Mouse (Mus musculus) thymus, postnatal 14 days (tissue): ENCODE results near the gene Psme4.

Experiments
- DNase-seq: peaks from one replicate; pipeline ENCODE4 v3.0.0; 2021

The Psme4 gene

DNA sequence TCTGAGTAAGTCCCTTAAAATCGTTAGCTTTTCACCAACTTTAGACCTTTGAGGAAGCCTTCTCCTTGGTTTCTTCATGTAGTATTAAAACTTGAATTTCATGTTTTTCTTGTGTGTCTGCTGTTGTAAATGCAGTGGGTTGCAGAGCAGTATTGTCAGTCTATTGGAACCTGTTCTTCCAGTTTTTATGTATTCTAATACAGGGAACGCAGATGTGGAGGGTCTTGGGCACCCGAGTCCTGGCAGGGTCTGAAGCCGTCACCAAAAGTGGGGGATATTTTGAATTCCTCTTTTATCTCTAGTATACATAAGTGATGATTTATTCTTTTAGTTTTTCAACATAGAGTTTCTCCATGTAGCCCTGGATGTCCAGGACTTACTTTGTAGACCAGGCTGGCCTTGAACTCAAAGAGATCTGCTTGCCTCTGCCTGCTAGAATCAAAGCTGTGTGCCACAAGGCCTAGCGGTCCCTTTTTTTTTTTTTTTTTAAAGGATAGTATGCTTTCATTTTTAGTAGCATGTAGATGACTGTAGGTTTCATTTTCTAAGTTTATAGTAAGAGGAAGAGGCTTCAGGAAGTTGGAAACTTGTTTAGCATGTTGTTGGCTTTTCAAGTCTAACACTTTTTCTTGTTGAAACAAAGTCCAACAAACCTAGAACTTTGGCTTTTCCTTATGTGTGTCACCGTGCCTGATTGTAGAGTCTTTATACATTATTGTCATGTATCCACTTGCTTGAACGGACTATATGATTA lies 14.9 kb downstream of the Psme4 start:
- DNase-seq, result no peak

DNA sequence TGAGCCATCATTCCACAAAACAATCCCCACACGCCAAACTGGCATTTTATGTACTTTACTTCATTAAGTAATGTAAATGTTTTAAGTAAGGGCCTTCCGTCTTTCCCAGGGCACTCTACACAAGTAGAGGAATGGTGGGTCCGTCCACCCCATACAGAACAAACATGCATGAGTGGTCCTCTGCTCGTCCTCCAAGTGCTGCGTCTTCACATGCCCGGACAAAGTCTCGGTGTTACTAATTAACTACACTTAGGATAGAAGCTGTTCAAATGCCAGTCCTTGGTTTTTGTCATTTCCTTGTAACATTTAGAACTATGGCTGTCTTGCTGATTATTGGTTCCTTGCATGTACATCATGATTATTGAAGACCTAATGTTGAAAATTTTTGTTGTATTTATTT lies 21.2 kb downstream of the Psme4 start:
- DNase-seq, result no peak

DNA sequence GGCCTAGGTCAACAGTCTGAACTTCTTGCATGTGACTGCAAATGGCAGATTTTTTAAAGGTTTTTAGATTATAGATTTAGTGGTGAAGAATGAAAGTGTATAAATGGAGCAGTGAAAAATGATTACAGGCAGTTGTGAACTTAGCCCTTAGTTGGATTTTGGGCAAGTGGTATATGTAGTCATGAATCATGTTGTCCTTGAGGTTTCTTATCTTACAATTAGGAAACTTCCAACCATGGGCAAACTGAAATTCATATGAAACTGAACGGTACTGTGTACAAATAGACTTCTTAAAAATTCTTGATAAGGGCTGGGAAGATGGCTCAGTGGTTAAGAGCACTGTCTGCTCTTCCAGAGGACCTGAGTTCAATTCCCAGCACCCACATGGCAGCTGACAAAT lies 22.2 kb downstream of the Psme4 start:
- no peak for DNase-seq

DNA sequence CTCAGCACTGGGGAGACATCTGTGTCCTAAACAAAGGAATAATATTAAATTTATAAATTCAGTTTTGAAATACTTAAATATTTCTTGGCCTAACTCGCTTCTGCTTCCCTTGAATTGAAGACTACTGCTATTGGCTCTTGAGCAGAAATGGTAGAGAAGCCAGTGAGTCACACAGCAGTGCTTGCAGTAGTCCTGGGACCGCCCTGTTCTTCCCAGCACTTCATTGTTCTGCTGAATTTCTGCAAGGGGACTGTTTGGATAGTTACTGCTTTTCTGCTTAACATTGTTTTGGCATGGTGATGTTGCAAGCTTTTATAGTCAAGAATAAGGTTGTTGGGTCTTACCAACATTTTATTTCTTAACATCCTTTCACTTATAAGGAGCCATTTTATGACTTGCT lies 25.7 kb downstream of the Psme4 start:
- DNase-seq, result no peak

DNA sequence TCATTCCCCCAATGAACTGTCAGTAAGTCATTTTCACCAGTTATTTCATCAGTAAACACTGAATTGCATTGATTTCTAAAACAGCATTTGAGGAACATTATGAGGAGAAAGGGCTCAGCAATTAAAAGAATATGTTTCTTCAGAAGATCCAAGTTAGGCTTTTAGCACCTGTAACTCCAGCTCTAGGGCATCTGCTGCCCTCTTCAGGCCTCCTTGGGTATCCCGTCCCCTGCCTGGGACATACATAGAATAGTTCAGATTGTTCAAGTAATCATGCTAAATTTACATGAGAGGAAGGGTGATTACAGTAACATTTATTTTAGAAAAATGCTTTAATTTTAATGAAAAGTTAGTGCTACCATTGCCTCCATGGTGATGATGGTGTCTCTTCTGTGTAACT lies 28.0 kb downstream of the Psme4 start:
- DNase-seq, result peak; percentile 67

DNA sequence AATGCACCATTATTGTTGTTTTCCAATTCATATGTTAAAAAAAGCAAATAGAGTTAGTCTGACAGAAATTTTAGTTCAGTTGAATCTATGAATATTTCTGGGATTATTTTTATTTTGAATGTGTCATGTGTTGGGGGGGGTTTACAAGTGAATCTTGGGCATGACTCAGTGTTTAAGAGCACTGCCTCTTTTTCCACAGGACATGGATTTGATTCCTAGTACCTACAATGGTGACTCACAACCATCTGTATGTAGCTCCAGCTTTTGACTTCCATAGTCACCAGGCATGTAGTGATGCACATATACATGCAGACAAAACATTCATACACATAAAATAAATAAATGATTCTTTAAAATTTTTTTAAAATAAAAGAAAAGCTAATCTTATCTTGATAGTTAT lies 28.6 kb downstream of the Psme4 start:
- no peak for DNase-seq

DNA sequence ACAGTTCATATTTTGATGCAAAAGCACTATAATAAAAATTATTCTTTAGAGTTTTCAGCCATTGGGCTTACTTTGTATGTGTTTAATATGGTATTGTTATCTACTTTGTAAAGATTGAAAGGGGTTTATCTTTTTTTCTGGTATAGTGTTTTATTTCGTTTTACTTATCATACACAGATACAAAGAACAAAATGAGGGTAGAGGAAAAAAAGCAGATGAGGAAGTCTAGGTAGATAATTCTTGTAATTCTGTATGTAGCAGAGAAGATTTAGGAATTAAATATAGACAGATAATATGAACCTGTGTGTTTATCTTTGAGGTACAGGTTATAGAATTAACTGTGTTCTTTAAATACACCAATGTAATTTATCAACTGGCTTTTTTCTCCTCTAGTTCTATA lies 30.9 kb downstream of the Psme4 start:
- DNase-seq, result no peak

DNA sequence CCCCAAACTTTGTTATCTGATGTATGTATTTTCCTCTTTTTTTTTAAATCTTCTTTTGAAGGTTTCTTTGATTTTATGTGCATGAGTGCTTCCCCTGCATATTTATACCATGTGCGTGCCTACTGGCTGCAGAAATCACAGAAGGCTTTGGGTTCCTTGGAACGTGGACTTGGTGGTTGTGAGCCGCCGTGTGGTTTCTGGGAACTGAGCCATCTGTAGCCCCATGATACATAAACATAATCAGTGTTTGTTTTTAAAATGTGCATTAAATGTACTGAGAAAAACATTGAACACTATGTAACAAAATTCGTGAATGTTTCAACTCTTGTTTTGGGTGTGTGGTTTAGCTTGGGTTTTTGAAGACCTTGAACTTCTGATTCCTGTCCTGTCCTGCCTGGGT lies 49.6 kb downstream of the Psme4 start:
- no peak for DNase-seq

DNA sequence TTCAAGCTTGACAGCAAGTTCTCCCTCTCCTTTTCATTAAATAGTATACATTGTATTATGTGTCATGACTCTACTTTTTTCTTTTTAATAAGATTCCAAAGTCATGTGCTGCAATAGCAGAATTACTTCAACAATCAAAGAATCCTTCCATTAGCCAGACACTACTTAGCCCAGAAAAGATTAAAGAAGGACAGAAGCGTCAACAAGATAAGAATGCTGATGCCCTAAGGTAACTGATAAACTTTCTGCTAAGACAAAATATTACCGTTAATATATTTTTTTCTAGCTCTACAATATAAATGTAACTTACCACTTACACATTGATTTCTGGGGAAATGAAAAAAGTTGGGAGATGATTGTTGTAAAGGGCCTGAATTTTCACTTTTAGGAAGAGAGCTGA lies 67.3 kb downstream of the Psme4 start:
- no peak for DNase-seq

DNA sequence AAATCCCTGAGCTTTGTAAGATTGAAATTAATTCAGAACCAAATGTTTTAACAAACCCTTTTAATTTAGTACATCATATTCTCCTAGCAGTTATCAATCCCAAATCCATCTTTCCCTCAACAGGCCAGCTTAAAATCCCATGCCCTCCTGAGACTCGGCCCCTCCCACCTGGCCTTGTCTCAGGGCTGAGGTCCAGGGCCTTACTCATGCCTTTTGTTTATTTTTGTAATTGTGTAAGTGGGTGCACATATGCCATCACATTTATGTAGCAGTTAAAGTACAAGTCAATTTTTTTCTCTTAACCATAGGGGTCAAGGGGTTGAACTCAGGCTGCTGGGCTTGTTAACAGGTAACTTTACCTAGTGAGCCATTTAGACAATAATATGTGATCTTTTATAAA lies 72.8 kb downstream of the Psme4 start:
- no peak for DNase-seq

DNA sequence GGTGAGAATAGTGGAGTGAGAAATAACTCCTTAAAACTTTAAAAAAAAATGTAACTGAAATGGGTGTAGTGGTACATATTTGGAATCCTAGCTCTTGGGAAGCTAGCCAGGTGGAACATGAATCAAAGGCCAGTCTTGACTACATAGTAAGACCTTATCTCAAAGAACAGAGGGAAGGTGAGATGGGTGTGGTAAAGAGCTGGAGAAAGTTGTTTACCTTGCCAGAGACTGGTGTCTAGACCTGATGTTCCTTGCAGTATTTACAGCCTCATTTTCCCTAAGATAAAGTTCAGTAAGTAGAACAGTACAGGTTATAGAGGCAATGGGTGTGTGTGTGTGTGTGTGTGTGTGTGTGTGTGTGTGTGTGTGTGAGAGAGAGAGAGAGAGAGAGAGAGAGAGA lies 100.9 kb downstream of the Psme4 start:
- DNase-seq, result no peak

DNA sequence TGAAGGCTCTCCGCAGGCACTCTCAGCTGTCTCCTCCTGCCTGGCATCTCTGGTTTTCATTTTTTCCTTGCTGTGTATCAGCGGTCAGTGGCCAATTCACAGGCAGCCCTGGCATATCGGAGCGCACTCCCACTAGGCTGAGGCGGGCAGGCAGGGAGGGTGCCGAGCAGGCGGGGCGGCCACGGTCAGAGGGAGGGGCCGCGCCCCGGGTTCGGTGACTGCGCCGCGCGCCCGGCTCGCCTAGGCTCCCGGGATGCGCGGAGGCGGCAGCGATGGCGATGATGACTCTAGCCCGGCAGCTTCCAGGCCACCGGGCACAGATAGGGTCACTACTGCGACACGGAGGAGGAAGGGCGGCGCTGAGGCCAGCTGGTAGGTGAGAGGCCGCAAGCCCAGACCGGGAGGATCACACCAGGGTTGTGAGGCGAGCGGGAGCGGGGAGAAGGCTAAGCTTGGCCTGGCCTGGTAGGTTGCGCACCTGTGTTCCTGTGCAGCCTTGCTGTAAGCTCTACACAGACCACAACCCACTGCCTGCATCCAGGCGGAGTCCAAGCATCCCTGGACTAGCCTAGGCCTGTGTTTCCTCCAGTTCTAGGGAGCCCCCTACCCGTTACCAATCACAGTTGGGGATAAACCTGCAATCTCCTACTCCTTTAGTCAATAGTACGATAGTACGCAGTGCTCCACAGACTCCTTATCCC lies 113.8 kb downstream of the Psme4 start, which contains the start of the genes Gpr75 and Asb3:
TSS of gene Gpr75 (plus strand) at position 188 of the 701 bp plus-strand sequence.
TSS of gene Asb3 (plus strand) at position 246 of the 701 bp plus-strand sequence.
- DNase-seq, result peak; percentile 4

DNA sequence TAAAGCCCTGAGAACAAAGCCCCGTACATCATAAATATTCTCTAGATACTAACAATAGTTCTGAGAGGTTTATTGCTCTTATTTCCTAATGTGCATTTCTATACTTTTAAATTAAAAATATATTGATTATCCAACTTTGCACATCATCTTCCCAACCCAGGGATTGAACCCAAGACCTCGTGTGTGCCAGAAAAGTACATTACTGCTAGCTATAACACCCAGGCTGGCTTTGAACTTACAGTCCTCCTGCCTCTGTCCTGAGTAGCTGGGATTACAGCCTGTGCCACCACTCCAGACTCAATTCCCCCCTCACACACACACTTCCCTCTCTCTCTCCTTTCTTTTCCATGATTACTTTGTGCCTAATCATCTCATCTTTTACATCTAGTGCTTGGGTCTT lies 116.6 kb downstream of the Psme4 start:
- DNase-seq, result no peak

DNA sequence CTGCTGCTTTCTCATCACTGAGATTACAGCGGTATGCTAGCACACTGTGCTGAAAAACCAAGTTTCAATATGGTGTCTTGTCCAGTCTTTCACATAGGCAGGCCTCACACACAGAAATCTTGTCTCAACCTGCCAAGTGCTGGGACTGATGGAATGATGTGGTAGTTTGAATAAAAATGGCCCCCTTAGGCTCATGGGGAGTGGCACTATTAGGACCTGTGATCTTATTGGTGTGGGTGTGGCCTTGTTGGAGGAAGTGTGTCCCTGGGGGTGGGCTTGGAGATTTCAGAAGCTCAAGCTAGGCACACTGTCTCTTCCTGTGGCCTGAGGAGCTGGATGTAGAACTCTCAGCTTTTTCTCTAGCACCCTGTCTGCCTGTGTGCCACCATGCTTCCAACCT lies 124.7 kb downstream of the Psme4 start:
- no peak for DNase-seq

DNA sequence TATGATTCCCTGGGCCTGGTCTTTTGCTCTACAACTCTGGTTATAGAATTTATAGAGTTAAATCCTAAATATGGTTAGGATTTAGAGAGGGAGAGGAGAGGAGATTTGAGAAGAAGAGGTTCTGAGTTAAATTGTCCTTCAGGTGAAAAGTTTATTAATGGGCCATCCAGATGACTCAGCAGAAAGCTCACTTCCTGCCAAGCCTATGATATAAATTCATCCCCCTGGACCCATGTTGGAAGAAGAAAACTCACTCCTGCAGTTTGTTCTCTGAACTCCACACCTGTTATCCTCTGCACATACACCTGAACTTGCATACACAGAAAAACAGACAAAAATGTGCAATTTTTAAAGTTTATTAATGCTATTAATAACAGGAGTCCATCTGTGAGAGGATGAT lies 127.8 kb downstream of the Psme4 start:
- no peak for DNase-seq

DNA sequence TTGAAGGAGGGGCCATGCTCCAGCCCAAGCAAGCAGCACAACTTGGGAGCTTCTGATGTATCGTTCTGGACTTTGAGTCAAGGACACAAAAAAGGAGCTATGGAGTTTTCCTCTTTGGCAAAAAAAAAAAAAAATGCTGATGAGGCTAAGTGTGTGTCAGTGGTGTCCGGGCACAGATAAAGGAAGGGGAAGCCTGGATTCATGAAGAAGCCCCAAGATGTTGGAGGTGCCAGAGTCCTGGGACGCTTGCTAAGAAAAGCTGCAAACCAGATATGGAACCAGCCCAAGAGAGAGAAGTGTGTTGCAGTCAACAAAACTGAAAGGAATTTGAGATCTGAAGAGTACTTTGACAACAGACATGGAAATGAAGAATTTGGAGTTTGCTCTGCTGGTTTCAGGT lies 140.8 kb downstream of the Psme4 start:
- no peak for DNase-seq

DNA sequence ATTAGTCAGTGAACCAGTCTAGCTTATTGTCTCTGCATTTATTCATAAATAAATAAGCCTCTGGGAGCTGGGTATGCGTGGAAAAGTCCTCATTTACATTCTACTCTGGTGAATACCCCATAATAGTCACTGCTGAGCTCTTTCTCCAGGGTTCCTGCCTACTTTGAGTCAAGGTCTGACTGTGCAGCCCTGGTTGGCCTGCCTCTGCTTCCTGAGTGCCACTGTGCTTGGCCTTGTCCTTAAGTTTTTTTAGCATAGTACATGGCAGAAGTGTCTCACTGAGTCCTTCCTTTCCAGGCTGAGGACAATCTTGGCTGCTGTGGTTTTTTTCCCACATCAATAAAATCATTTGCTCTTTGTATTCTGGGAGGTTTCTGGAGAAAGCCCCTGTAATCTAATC lies 149.1 kb downstream of the Psme4 start:
- DNase-seq, result no peak

DNA sequence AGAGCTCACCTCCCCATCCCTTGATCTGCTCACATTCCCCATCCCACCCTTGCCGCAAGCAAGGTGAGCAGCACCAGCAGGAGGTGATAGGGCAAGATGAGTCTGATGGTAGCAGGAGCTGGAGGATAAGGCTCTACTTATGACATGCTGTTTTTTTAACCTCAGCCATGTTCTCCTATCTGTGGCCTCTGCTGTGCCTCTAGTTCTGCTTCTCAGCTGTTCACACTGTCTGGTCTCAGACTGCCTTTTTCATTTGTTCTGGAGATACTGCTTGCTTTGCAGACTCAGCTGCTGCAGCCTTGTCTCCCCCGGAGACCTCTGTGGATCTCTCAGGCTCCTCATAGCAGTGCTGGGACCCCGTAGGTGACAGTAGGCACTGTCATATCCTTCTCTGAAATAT lies 151.8 kb downstream of the Psme4 start:
- DNase-seq, result no peak

DNA sequence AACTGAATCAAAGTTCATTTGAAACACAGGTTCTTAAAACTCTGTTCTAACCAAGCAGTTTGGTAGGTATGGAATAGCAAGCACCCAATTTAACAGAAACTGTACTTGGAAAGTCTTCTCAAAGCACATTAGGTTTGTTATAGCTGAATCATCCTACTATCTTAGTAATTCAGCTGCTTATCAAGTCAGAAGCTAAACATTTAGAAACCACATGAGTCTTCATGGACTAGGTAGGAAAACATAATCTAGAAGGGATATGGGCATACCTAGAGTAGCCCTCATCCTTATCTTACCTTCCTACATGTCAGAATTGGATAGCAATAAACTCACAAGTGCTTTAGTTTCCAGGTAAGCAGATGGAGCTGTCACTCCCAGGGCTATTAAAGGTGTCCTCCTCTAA lies 156.6 kb downstream of the Psme4 start:
- DNase-seq, result no peak

DNA sequence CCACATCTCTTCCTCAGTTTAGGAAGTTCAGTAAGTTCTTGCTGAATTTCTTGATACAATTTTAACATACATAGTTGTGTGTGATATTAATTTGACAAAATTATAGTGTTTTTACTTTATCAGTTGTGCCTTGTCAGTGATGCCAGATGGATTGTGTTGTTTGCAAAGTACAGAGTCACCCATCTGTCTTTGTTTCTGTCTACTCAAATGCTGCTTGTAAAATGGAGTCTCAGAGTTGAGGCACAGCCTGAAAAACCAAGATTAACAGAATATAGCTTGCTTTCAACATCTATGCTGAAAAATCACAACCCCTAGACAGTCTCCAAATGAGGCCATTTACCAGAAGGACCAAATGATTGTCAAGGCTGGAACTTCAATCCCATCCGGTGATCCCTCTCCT lies 157.0 kb downstream of the Psme4 start:
- DNase-seq, result no peak
